Mouse (Mus musculus): ENCODE data around the gene Mgat4b. TPM values are rescaled to one million over a fixed set of nuclear protein-coding genes. Genes with fewer than 3 reads are reported as not detected.

Gene Mgat4b
- total RNA-seq, 4 experiments from 2014 or later: 130 to 232 (median 157) TPM

DNA sequence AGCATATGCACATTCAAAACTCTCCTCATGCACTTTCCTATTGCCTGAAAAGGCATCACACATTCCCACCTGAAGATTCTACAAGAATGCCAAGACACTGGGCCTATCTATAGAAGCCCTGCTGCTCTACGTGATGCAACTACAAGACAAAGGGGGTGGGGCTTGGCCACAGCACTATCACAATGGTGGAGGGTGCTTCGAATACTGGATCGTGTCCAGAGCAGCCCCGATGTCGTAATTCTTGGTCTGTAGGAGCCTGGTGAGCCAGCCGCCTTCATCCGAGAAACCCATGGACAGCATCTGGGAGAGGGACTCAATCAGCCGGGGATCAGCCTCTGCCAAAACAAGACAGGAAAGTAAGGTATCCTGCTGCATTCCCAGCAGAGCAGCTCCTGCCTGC, 10.1 kb upstream of the Mgat4b start:
- DNase-seq: no peak

DNA sequence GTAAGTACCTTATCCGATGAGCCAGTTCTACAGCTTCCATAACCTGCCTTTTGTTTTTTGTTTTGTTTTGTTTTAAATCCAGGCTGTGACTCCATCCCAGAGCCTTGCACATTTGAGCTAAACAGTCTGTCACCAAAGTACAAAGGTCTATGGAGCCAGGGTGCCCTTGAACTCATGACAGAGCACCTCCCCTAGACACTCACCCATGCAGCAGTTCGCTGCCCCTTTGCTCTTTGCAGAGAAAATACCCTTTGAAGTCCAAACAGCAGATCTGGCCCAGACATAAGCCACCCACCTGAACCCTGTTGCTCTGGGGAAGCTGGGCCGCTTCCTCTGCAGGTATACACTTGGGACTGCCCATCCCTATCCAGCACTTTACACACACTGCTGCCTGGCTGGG, 9.1 kb upstream of the Mgat4b start:
- no peak for DNase-seq

DNA sequence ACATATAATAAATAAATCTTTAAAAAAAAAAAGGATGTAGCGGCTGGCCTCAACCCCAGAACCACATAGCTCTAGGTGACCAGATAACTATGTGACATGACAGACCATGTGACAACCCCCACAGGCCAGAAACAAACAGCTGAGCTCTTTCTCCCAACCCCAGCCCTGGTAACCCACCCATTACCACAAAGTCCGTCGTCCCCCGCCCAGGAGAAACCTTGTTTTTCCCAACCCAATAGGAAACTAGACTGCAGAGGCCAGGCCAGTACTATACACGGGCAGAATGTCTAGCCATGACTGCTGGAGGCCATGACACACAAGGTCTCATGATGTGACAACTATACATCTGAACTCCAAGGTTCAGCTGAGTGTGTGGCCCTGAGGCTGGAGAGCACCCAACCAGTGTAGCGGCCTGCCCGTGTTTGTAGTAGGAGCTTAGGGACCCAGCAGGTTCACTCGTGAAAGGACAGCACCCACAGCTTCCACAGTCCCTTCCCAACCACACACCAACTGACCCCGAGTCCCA, 7.3 kb upstream of the Mgat4b start:
- DNase-seq: no peak

DNA sequence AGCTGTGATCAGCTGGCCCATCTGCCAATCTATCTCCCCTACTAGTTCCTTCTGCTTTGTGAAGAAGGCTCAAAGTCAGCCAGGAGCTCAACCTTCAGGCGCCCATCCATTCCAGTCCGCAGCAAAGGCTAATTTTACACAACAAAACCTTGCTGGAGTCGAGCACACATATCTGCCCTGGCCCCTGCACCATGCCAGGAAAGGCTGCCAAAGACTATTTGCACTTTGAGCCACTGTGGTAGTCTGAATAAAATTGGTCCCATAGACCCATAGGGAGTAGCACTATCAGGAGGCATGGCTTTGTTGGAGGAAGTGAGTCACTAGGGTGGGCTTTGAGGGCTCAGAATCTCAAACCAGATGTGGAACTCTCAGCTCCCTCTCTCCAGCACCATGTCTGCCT, 5.3 kb upstream of the Mgat4b start:
- DNase-seq: no peak

DNA sequence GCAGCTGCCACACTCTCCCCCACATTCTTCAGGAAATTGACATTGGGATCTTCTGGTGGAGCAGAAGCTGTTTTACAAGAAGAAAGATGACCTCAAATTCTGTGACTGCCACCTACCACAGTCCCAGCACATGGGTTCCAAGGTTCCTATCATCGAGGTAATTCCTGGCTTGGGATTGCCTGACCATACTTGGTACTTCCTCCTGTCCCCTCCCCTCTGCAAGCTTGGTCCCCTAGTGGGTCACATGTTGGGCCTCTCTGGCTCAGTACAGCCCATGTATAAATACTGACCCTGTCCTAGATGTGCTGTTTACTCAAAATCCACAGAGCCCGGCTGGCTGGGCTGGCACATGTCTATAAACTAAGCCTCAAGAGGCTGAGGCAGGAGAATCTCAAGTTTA, 4.7 kb upstream of the Mgat4b start:
- DNase-seq: no peak

DNA sequence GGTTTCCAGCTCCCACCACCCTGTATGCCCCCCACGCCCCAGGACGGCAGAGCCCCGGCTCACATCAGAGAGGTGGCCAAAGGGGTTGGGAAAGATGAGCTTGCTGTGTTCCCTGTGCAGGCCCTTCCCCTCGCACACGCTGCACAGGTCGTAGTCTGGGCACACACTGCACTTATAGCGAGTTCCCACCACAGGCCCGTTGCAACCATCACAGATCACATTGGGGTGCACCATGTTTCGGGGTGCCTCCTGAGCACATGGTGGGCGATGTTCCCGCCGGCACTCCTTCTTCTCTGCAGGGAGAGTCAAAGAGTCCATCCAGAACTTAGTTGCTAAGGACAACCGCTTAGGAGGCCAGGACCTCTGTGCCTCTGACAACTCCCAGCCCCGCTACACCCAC, 3.3 kb upstream of the Mgat4b start:
- no peak for DNase-seq

DNA sequence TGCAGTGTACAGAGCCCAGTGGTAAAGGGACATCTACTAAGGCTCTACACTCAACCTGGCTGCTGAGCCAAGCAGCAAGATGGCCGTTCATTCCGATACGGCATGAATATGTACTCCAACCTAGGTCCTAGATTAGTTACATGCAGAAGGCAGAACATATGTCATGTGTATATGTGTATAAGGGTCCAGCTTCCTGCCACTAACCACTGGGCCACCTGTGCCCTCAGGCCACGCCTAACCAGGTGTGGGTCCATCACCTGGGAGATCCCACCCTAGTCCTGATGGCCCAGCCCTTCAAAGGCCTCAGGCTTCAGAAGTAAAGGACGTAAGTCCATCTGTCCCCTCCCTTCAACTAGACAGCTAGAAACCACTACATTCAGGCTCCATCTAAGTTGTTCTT, 2.7 kb upstream of the Mgat4b start:
- no peak for DNase-seq

DNA sequence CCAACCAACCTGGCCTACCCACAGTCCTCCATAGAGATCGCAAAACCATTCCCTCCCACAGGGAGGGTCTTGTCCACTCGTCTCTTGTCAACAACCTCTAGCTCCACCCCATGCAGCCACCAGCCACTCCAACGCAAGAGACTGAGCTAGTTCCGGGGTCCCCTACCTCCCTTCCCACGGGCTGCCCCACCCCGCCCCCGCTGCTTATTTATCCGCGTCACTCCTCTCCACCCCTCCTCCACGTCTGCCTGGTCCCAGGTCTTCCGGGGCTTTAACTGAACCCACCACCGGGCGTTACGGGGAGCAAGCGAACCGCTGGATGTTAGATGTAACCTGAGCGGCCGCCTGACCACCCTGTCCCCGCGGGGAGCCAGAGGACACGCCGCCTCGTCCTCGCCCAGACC, 587 bp upstream of the Mgat4b start:
- DNase-seq: peak; percentile 89

DNA sequence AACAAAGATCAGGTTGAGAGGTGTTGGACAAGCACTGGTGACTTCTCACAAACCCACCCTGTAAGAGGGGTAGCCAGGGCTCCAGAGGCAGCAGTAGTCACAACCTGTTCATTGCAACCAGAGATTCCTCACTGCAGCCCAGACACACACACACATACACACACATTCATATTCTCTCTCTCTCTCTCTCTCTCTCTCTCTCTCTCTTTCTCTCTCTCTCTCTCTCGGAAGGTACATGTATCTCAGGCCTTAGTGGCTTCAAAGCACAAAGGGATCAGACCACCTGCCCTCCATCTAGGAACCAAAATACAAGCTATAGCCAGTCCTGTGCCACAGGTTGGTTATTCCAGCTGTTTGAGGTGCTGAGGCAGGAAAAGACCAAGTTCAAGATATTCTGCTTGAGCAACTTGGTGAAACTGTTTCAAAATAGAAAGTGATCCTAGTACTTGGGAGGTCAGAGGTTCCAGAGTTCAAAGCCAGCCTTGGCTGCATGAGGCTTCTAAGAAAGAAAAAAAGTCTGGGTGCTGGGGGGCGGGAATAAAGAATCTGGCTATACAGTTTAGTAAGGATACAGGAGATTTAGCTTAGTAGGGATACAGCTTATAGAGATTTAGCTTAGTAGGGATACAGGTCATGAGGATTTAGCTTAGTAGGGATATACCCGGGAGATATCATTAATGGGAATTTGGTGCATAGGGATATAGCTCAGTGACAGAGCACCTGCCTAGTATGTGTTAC, 801 bp downstream of the Mgat4b start:
- no peak for DNase-seq

DNA sequence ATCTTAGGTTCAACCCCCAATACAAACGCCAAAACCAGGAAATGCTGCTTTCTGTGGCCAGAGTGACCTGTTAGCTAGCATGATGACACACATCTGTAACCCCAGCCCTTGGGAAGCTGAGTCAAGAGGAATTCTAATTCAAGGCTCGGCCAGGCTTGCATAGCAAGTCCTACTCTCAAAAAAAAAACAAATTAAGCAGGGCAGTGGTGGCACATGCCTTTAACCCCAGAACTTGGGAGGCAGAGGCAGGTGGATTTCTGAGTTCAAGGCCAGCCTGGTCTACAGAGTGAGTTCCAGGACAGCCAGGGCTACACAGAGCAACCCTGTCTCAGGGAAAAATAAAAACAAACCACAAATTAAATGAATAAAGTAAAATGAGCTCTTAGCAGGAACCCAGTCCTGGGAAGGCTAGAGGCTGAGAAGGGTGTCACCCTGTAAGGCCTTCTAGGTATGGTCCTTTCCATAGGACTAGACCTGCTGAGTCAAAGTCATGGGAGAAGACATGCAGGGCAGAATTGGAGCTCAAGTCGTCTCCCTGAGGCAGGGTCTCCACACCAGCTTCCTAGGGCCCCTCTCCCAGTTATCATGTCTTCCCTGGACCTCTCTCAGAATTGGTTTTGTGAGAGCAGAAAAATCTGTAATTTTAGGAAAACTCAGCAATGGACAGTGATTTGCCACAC, 1.5 kb downstream of the Mgat4b start:
- DNase-seq: no peak

DNA sequence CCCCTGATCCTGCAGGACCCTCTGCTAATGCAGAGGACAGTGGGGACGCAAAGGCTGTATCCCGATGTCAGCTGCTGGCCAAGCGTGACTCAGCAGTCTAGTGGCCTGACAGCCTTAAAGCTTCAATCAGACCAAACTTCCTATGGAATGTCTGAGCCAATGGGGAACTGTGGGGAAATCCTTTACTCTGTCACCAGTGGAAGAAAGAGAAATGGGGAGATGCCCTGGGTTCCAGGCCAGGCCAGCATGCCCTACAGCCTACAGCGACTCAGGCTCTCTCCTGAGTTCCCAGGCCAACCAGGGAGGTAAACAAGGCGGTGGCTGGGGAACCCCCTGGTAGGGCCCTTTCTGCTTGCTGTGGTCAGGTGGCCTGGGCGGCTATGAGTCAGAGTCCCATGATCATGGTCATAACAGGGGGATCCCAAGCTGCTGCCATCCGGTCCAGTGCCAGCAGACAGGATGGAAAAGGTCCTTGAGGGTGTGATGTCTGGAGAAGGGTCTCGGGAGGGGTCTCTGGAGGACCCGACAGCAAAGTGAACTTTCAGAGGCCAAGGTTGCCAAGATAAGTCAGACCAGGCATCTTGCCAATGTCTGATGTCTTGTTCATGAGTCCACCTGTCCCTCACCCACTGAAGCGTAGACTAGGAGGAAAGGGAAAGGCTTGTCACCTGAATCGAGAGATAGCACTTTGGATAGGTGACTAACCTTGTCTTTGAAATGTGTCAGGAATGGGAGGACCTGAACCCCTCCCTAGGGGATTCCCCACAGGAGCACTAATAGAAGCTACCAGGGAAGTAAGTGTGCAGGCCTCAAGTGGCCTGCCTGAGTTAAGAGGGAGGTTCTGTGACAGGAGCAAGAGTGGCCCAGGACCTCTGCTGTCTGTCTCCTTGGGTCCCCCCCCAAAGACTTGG, 2.4 kb downstream of the Mgat4b start:
- peak; percentile 93 for DNase-seq

DNA sequence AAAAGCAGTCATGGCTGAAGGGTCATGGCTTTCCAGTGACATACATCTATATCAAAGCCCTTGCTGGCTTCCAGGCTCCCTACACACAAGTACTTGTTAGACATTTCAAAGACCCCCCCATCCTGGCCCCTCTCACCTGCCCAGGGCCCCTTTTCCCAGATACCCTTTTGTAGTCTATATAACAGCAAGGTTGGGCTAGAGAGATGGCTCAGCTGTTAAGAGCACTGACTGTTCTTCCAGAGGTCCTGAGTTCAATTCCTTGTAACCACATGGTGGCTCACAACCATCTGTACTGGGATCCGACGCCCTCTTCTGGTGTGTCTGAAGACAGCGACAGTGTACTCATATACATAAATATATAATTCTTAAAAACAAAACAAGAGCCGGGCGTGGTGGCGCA, 3.9 kb downstream of the Mgat4b start:
- no peak for DNase-seq

DNA sequence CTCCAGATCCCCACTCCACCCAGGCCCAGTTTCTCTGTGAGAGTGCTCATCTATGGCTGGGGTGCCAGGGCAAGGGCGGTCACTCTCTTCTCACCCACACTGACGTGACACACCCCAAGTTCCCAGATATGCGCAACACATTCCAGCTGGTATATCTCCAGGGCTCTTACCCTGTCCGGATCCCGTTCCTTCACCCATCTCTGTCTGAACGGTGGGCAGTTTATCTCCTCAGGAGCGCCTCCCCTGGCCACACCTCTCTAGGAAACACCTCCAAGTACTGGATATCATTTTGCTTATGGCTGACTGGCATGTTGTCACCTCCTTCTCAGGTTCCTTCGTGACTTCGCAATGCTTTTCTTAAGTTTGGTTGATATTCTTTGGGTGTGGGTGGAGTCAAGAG, 4.9 kb downstream of the Mgat4b start:
- DNase-seq: no peak

DNA sequence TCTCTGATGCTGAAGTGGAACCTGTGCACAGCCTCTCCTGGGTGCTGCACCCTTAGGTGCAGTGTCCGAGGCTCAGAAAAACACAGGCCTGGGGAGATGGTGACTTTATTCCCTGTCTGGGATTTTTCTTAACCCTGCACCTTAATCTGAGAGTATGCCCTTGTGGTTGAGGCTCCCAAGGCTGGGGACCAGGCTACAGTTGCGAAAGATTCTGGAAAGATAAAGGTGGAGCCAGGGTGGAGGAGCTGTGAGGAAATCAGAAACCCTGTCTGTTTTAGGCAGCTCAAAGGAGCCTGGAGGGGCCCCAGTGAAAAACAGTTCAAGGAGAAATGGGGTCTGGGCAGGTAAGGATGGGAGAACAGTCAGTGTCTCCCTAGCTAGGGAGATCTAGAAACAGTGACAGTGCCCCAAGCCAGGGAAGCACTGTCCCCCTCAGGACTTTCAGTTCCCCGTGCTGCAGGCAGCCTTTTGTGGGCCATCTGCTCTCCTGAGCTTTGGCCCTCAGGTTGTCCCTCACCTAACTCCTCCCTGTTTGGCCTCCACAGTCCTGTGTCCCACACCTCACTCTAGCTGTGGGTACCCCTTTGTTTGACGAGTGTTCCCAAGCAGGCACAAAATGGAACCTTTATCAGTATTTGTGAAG, 6.2 kb downstream of the Mgat4b start:
- DNase-seq: no peak

DNA sequence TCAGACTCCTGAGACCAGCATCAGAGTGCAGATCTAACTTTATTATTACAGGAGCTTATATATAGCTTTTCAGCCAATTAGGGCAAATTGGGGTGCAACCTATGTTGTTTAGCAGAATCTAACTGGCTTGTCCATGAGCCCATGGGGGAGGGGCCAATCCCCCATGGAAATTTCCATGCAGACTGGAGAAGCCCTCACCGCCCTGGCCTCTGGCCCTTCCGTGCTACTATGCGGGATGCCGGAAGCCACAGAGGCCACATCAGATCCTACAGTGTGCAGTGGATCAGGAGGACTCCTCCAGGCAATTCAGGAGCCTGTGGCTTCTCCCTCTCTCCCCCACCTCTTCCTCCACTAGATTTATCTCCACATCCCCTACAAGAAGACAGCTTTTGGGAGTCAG, 7.1 kb downstream of the Mgat4b start:
- no peak for DNase-seq

DNA sequence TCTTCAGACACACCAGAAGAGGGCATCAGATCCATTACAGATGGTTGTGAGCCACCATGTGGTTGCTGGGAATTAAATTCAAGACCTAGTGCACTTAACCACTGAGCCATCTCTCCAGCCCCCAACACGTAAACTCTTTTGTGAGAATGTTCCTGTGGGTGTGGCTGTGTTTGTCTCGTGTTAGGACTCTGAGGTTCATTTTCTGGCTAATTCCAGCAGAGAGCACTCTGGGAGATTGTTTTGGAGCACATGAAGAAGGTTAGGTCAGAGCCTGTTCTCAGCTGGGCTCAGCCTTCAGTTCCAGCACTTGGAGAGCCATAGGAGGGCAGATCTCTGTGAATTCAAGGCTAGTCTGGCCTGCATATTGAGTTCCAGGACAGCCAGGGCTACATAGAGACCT, 9.1 kb downstream of the Mgat4b start:
- no peak for DNase-seq

DNA sequence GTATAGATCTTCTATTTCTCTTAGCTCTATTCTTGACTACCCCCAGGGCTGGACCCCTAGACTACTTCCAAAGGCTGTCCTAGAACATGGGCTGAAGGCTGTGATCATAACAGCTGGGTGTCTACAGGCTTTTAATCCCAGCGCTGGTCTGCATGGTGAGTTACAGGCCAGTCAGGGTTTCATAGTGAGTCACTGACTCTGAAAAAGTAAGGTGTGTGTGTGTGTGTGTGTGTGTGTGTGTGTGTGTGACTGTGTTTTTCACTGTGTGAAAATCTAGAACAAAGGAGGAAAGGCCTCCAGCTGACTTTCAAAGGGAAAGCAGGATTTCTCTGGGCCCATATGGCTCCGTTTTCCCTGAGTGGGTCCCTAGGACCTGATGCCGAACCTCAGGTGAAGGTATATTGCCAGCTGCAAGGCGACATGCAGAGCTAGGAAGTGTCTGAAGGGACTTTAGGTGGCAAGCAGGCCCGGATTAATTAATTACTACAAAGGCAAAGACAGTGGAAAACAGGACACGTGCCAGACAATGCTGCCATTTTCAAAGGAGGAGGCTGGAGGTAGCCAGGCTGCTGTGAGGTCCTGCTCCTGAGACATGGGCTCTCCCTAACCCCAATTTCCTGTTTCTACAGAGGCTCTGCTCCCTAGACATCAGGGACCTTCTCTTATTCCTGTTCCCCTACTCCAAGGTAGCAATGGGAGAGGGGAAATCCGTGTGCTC, 12.0 kb downstream of the Mgat4b start:
- no peak for DNase-seq

DNA sequence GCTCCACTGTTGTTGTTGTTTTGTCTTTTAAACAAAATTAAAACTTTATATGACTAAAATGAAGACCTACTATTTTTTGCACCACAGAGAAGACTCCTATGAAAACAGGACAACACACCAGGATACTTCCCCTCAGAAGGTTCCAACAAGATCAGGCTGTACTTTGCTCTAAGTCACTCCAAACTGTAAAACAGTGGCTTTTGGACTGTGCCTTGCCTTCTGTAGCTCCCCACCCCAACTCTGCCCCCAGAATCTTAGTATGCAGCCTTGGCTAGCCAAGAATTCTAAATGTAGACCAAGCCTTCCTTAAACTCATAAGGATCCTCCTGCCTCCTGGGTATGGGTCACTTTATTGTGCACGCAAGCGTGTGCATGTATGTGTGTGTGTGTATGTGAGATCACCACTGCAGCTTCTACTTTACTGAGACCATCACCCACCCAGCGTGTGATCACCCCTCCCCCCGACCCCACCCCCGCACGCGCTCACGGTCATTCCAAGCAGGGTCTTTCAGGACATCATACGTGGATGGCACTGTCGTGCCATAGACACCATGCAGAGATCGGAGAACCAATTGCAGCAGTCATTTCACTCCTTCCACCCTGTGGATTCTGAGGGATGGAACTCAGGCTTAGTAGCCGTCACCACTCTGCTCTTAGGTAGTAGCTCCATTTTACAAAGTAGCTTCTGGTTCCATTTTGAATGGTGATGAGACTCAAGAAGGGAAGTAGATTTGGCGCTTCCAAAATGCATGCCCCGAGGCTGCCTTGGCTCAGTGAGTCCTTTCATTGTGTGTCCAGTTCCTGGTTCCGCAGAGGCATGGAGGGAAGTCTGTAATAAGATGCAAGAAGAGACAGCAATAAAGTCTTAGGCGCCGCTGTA, 13.3 kb downstream of the Mgat4b start:
- DNase-seq: no peak

DNA sequence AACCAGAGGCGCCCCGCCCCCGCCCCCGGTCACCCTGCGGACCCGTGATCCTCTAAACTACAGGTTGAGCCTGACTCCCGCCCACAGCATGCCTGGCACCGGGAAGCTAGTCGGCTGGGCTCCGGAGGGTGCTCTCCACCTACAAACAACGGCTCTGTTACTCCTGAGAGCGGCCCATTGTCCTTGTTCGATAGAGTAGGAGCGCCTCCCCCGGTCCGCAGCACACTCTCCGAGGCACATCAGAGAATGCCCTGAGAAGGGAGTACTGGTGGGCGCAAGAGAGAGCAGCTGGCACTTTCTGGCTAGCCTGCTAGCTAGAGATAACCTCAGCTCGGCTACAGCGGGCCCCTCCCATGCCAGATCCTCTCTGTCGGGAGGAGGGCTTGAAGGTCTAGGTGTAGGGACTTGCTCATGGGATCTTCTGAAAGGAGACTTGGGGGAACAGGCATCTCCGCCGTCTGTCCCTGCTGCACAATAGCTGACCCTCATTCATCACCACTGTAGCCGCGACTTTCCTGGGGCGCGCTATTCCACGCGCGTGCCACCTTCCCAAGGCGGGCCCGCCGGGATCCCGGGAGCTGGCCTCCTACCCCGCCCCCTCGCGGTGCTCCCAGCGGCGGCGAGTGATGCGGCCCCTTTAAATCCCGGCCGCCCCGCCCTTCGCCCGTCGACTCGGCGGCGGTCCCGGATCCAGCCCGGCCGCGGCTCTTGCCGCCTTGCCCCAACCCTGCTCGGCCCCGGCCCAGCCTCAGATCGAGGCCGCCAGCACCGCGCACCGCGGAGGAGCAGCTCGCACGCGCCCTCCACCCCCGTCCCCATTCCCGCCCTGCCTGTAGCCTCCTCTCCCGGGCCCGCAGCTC, 14.2 kb downstream of the Mgat4b start:
- peak; percentile 83 for DNase-seq
